Mouse (Mus musculus) WW6 (cell line): ENCODE measurements at regions not wholly inside any gene's neighbourhood (a gene's known extent, or its start where the extent isn't known, plus 50 kb on each side); places are given as distances from the start of the nearest gene placed in this dataset.
A peak's percentile ranks its signal among the peaks of the same experiment; 100 is the strongest.

ENCODE experiments used
- DNase-seq: peaks from one replicate; pipeline ENCODE4 v3.0.0-alpha.2; 2013; ENCODE audit warnings: low read depth, low spot score

- DNase-seq, result peak; percentile 20
Measured at GRCm38 (mm10) chr9:49873550-49873949, 74.8 kb upstream of the Ncam1 start.

DNA sequence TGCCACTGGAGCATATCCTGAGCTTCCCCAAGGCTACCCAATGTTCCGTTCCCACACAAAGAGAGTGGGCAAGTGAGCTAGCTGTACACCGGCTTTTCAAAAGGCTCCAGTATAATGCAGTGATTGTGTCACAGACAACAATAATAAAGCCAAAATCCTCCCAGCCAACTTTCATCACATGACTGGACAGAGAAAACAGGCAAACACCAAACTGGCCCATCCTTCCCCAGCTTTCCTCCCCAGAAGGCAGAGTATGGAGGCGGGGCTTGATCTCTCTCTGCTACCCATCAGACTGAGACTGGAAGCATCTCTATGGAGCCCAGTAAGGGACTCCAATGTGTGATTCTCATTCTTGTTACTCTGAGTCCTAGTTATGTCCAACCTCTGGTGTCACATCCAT, 52.8 kb upstream of the Ncam1 start:
- DNase-seq, result no peak

DNA sequence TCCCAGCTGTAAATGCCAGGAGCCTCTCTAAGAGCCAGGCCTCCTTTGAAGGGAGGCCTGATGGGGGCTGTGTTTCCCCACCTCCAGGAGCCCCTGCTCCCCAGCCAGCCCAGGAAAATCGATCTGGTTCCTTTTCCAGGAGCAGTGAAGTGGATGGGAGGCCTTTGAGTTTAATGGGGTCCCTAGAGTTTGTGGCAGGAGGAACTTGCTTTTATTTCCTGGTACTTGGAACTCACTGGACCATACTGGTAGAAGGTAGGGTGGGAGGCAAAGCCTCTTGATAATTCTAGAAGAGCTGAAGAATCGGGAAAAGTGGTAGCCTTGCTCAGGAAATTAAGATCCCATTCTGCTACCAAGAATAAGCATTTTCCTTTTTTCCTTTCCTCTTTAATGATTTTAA, 50.7 kb upstream of the Ncam1 start:
- no peak for DNase-seq

GRCm38 (mm10) chr9:49848943-49849342, 50.2 kb upstream of the Ncam1 start:
- no peak for DNase-seq
